Mouse (Mus musculus) kidney, postnatal 0 days (tissue): ENCODE measurements around the gene Ror2. TPM values are rescaled to one million over a fixed set of nuclear protein-coding genes. Genes with fewer than 3 reads are reported as not detected.

Experiments used
- ATAC-seq: fragments of 200-750 bp; cut with Nextera tagmentation; replicated peaks from 2 replicates; pipeline ENCODE4 v1.8.0; 2017; ENCODE audit warnings: low read depth, moderate number of reproducible peaks, moderate TSS enrichment, moderate library complexity; ENCODE audit not compliant: low FRiP score
- DNase-seq: peaks from one replicate; pipeline ENCODE4 v3.0.0-alpha.2; 2016; ENCODE audit warnings: low spot score
- H3K27ac ChIP-seq: fragments of 300-500 bp; sonication (generic); 2 replicates; pipeline ENCODE4 v1.5.1; 2014; ENCODE audit warnings: mild to moderate bottlenecking
- H3K27me3 ChIP-seq: fragments of 300-500 bp; sonication (generic); 2 replicates; pipeline ENCODE4 v1.6.1; 2014; ENCODE audit warnings: low read length, mixed read lengths; ENCODE audit not compliant: insufficient read depth
- H3K36me3 ChIP-seq: fragments of 300-500 bp; sonication (generic); 2 replicates; pipeline ENCODE4 v1.6.1; 2014; ENCODE audit warnings: low read length, mixed read lengths; ENCODE audit not compliant: insufficient read depth
- H3K4me1 ChIP-seq: fragments of 300-500 bp; sonication (generic); replicated peaks from 2 replicates; pipeline ENCODE4 v1.6.1; 2014; ENCODE audit warnings: antibody characterized with exemption, low read length, mixed read lengths; ENCODE audit not compliant: insufficient read depth
- H3K4me2 ChIP-seq: fragments of 300-500 bp; sonication (generic); 2 replicates; pipeline ENCODE4 v1.6.1; 2014; ENCODE audit warnings: mild to moderate bottlenecking, low read length, moderate library complexity, mixed read lengths
- H3K4me3 ChIP-seq: fragments of 300-500 bp; sonication (generic); replicated peaks from 2 replicates; pipeline ENCODE4 v1.5.1; 2014; ENCODE audit warnings: low read depth, low read length
- H3K9ac ChIP-seq: fragments of 300-500 bp; sonication (generic); 2 replicates; pipeline ENCODE4 v1.6.1; 2014; ENCODE audit warnings: low read depth, low read length
- H3K9me3 ChIP-seq: fragments of 300-500 bp; sonication (generic); replicated peaks from 2 replicates; pipeline ENCODE4 v1.6.1; 2016; ENCODE audit warnings: low read length, inconsistent platforms, mixed read lengths
- CTCF ChIP-seq: IDR thresholded peaks from 2 replicates; pipeline ENCODE4 v1.5.1; 2016; ENCODE audit warnings: antibody characterized with exemption, low read depth, mild to moderate bottlenecking, moderate library complexity
- WGBS: fragments of 180-500 bp; shearing (Covaris S2); extraction: QIAGEN DNeasy Blood & Tissue Kit; methylation state at CpG from one replicate; pipeline ENCODE4 v1.1.7; 2014; 5-methylcytosine and 5-hydroxymethylcytosine counted together
- polyA plus RNA-seq: library from polyadenylated mRNA; unstranded; fragments of >200 nt; fragmentation: Nextera tagmentation; extraction: Ambion mirVana; gene quantifications from 2 replicates; pipeline ENCODE4 v1.2.1, GENCODE M21; 2015

The Ror2 gene
- polyA plus RNA-seq, 1 experiment from 2014 or later = 7.4 TPM

DNA sequence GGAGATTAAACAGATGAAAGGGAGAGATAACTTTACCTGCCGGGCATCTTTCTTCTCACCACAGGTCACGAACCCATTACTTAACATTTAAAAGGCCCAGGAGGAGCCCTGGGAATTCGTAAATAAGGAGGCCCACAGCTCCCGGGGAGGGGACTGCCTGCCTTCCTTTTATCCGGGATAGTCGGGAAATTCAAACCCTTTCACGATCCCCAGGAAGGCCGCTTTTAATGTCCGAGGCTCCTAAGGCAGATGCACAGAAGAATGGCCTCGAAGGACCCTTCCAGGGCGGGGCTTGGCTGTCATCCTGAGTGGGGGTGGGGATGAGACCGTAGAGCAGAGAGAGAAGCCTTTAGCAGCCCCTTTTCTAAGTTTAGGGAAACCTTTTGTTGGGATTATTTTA is 51.1 kb downstream of the Ror2 start:
- Histone ChIP-seq H3K9ac (no peak overlapping the region), H3K4me1 (peaks cover 15% of the 10 kb centered on the region), H3K36me3 (no peaks in the 10 kb centered on the region), H3K27me3 (no peaks in the 10 kb centered on the region), H3K4me3 (no peak overlapping the region), H3K4me2 (no peak overlapping the region), H3K9me3 (no peaks in the 10 kb centered on the region), H3K27ac (no peak overlapping the region)
- TF ChIP-seq CTCF = no peak
- ATAC-seq (no peak), DNase-seq (no peak)
- 25% methylated on average over 12 of the region's 12 CpGs for WGBS

DNA sequence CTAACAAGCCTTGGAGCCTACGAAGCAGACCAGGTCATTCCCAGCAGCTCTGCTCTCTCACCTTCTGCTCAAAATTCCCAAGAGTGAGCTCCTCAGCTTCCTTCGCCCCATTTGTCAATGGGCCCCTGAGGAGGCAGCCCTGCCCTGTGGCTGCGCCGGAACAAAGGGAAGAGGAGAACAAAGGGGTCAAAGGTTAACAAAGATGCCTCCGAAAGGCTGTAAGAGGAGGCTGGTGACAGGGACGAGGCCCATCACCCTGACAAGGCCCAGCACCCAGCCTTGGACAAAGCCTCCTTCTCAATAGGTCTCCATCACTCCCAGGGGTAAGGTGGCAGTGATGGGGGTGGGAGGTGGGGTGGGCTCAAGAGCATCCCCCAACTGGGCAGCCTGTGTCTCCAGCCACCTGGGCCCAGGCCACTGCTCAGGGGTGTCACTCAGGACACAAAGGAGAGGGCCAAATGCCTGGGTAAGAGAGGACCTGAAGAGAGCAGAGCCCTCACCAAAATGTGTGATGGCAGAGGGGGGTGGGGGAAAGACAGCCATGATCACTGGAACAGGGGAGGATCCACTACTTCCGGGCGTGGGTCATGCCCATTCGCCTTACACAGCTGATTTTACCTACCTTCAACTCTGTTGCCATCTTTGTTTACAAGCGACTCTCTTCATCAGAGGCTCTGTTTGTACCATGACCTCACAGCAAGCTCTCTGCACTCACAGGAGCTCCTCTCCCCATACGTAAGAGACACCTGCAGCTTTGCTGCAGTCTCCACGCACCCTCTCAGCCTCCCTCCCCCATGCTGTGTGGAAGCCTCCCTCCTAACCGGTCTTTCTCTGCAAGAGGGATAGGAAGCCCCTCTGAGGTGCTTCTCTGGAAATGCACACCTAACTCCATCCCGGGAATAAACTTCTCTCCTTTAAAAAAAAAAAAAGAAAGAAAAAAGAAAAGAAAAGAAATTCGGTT is 51.8 kb downstream of the Ror2 start:
- no peak overlapping the region for H3K9ac ChIP-seq
- ATAC-seq = 0 out of 2 replicates have a peak, but pooled peaks have one; percentile 23
- no peaks in the 10 kb centered on the region for H3K27me3 ChIP-seq
- H3K36me3 ChIP-seq = no peaks in the 10 kb centered on the region
- no peak overlapping the region; the same call in 1 of the 2 replicates for H3K4me2 ChIP-seq
- H3K4me1 ChIP-seq = peaks cover 15% of the 10 kb centered on the region
- no peak overlapping the region for H3K4me3 ChIP-seq
- no peaks in the 10 kb centered on the region for H3K9me3 ChIP-seq
- H3K27ac ChIP-seq = no peak overlapping the region
- no peak for DNase-seq
- TF ChIP-seq CTCF = no peak
- 52% methylated on average over 15 of the region's 15 CpGs for WGBS

GRCm38 (mm10) chr13:53233381-53233780 is 52.5 kb downstream of the Ror2 start:
- Histone ChIP-seq H3K4me3 (no peak overlapping the region), H3K9me3 (no peaks in the 10 kb centered on the region), H3K4me1 (peaks cover 15% of the 10 kb centered on the region), H3K27ac (no peak overlapping the region), H3K27me3 (no peaks in the 10 kb centered on the region), H3K36me3 (no peaks in the 10 kb centered on the region), H3K4me2 (no peak overlapping the region; the same call in 1 of the 2 replicates), H3K9ac (no peak overlapping the region)
- 24% methylated on average over 9 of the region's 9 CpGs for WGBS
- ATAC-seq (no peak), DNase-seq (peak; percentile 44)
- TF ChIP-seq CTCF = no peak

DNA sequence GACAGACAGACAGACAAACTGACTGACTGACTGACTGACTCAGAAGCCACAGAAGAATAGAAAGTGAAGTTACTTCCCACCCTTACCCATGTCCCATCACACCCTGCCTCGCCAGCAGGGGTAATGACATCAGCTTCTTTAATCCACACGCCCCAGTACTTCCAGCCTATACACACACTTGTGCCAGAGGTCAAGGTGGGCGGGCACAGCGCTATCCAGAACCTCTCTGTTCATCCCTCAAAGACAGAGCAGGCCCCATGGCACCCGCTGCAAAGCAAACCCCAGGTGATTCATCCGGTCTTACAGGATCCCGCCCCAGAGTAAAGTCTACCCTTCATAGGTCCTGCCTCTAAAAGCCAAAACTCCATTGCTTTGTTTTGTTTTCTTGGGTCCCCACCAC is 53.5 kb downstream of the Ror2 start:
- no peak for TF ChIP-seq CTCF
- no peak overlapping the region for H3K27ac ChIP-seq
- H3K27me3 ChIP-seq = no peaks in the 10 kb centered on the region
- ATAC-seq = no peak
- no peak overlapping the region for H3K4me3 ChIP-seq
- DNase-seq = no peak
- H3K4me1 ChIP-seq = peaks cover 15% of the 10 kb centered on the region
- H3K9me3 ChIP-seq = no peaks in the 10 kb centered on the region
- 51% methylated on average over 7 of the region's 7 CpGs for WGBS
- H3K4me2 ChIP-seq = no peak overlapping the region
- H3K36me3 ChIP-seq = no peaks in the 10 kb centered on the region
- no peak overlapping the region for H3K9ac ChIP-seq

DNA sequence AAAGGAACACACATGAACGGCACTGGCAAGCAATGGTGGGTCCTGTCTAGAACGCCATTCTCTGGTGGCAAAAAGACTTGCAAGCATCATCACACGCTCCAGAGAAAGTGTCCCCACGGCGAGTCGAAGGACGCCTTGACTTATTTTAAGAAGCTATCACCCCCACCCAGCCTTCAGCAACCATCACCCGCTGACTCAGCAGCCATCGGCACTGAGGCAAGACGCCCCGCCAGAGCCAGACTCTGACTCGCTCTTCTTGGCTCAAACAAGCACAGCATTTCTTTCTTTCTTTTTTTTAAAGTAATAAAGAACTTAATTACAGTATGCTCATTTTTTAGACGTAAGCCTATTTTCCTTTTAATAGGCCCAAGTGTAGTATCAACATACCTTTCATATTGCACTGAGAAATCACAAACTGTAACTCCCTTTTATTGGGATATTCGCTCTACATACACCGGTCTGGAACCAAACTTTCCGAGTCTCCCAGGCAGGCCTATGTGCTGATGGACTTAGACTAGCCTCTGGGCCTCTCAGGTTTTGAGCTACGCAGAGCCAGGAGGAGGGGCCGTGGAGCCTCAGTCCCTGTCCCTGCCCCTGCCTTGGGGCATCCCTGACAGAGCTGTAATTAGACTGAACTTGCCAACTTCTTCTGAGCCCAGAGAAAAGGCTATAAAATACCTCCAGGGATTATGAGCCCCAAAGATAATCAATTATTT is 55.3 kb downstream of the Ror2 start:
- WGBS = 65% methylated on average over 18 of the region's 18 CpGs
- H3K4me3 ChIP-seq = no peak overlapping the region
- no peak for TF ChIP-seq CTCF
- no peak overlapping the region for H3K4me2 ChIP-seq
- H3K27me3 ChIP-seq = no peaks in the 10 kb centered on the region
- ATAC-seq (no peak), DNase-seq (no peak)
- no peaks in the 10 kb centered on the region for H3K36me3 ChIP-seq
- no peaks in the 10 kb centered on the region for H3K9me3 ChIP-seq
- no peak overlapping the region for H3K9ac ChIP-seq
- peaks cover 8% of the 10 kb centered on the region for H3K4me1 ChIP-seq
- no peak overlapping the region for H3K27ac ChIP-seq

GRCm38 (mm10) chr13:53227019-53227418 is 58.9 kb downstream of the Ror2 start:
- TF ChIP-seq CTCF = no peak
- Histone ChIP-seq H3K4me1 (no peaks in the 10 kb centered on the region), H3K4me3 (no peak overlapping the region), H3K27ac (no peak overlapping the region; the same call in 1 of the 2 replicates), H3K36me3 (no peaks in the 10 kb centered on the region), H3K4me2 (no peak overlapping the region), H3K9ac (no peak overlapping the region), H3K27me3 (no peaks in the 10 kb centered on the region), H3K9me3 (no peaks in the 10 kb centered on the region)
- DNase-seq = no peak
- 28% methylated on average over 5 of the region's 6 CpGs for WGBS
- ATAC-seq = no peak; the same call in 1 of the 2 replicates
